Comparison of ENCODE assay signal across 15 mouse cellular contexts in the genomic region with DNA sequence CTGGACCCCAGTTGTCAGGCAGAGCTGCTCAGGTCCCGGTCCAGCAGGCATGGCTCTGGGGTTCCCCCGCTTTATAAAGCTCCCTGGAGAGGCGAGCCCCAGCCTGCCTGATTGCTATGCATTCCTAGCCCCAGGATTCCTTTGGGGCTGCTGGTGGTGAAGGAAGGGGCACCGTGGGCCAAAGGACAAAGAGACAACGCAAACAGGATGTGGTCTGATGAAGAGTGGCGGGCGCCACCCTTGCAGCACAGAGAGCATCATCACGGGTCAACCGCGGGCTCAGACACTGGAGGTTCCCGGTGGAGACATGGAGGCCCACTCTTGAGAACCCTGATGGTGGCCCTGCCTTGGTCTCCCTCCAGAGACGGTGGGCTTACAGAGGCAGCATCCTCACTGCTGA. TPM values are rescaled to one million over a fixed set of nuclear protein-coding genes. Genes with fewer than 3 reads are reported as not detected.
A peak's percentile ranks its signal among the peaks of the same experiment; 100 is the strongest.
DNase-seq lines count a peak whose midpoint lies in the region; ATAC-seq lines count a peak whose summit lies in the region.
"Had no signal": no experiment of that assay in that cellular context is flagged by ENCODE, and none has a peak within 500 bp of the region (broad histone marks: within the 10 kb centered on the region; RNA-seq: fewer than 3 reads in every experiment).

A gene (minus strand): TSS at position 137 of the 400 bp plus-strand sequence.

- H3K27ac ChIP-seq in limb, embryonic 12.5 days: no peak within 1 kb of the TSS
- H3K27ac ChIP-seq: heart, embryonic 13.5 days had no signal

- intact Hi-C loops in heart, postnatal 14 days (cut with DNase I): no loop called here

- H3K9me3 ChIP-seq in limb, embryonic 12.5 days: no peaks in the 10 kb centered on the region
- H3K9me3 ChIP-seq: G1E; heart, embryonic 13.5 days had no signal

- H3K9ac ChIP-seq in limb, embryonic 12.5 days (replicated peaks): no peak within 1 kb of the TSS; the same call in 1 of the 2 replicates

- H3K4me3 ChIP-seq in limb, embryonic 12.5 days (replicated peaks): no peak within 1 kb of the TSS
- H3K4me3 ChIP-seq: heart, embryonic 13.5 days had no signal

- 62% methylated on average over 12 of the region's 12 CpGs for WGBS in limb, embryonic 12.5 days

- no peak for ATAC-seq in limb, embryonic 12.5 days (ENCODE audit: insufficient number of reproducible peaks, insufficient read depth, low FRiP score, low TSS enrichment, low read depth)
- ATAC-seq: forebrain, embryonic 14.5 days; intestine, postnatal 0 days had no signal

- H3K4me1 ChIP-seq in limb, embryonic 12.5 days (replicated peaks): peaks cover 28% of the 10 kb centered on the region

- peak within 1 kb of the TSS; percentile 19 for H3K4me2 ChIP-seq in limb, embryonic 12.5 days
- H3K4me2 ChIP-seq: heart, embryonic 13.5 days had no signal

- peaks cover 4% of the 10 kb centered on the region for H3K27me3 ChIP-seq in limb, embryonic 12.5 days

- peaks cover 14% of the 10 kb centered on the region for H3K36me3 ChIP-seq in limb, embryonic 12.5 days
- H3K36me3 ChIP-seq: G1E had no signal

- DNase-seq in lung, postnatal 10 days: peak; percentile 41
- no peak for DNase-seq in lung, postnatal 36 days
- DNase-seq in T-cell, adult 2 months (ENCODE audit: low spot score): peak; percentile 51
- peak; percentile 75 to 83 for DNase-seq in natural killer cell, adult 2 months (ENCODE audit: low spot score in 2 of 2)
- no peak for DNase-seq in liver
- no peak for DNase-seq in urinary bladder, adult 2 months (ENCODE audit: low spot score)
- DNase-seq in heart, postnatal 14 days: no peak
- DNase-seq: layer of hippocampus, adult 9-11 months had no signal

RNA-seq across cellular contexts. Expression of the gene that starts here (rescaled TPM):
- 0.20 and 0.34 TPM in 2 replicates for polyA plus RNA-seq in limb, embryonic 12.5 days (2016; fragmentation: Nextera tagmentation; extraction: Ambion mirVana)
- 0.03 TPM in 2 replicates for polyA plus RNA-seq in urinary bladder, adult 2 months (2012; rRNA removed)
- total RNA-seq in heart, postnatal 14 days (2021): not detected
- total RNA-seq: liver, adult 2 months had no signal
- polyA plus RNA-seq: G1E; liver, adult 2 months; neural tube, embryonic 14.5 days had no signal

Comparison
In these comparisons a context has a peak if more than half of its experiments do, and no peak if none do; other contexts are left out.
1. DNase-seq: peak in lung, postnatal 10 days (single experiment), T-cell, adult 2 months (single experiment) and natural killer cell, adult 2 months (2 of 2); none in lung, postnatal 36 days (single experiment), liver (single experiment), urinary bladder, adult 2 months (single experiment) and heart, postnatal 14 days (0 of 2).